Mouse (Mus musculus): ENCODE data around the gene Mettl13.

DNA sequence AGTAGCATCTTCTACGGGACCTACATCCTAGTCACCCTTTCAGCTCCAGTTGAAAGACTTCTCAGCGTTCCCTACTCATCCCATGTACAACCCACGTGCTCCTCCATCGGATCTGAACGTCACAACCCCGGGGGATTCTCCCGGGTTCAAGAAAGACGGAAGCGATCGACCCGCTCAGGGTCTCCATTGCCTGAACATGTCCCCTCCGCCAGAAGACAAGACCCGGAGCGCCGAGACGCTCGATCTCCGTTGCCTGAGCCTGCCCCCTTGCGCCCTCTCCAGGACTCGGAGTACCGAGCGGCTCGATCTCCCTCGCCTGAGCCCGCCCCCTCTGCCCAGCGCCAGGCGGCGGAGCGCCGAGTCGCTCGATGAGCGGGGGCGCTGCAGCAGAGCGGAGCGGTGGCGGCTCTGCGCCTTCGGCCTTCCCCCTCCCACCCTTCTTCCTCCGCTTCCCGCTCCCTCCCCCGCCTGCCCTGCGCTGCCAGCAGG lies 22.0 kb upstream of the Mettl13 start, which contains the start of gene Vamp4:
- TF ChIP-seq POLR2A (IDR thresholded peaks at IDR 0.05; ENCODE audit: insufficient read depth, low read length) (peak; percentile 60), EP300 (IDR thresholded peaks at IDR 0.05; ENCODE audit: insufficient read depth, low read depth, low read length) (0 out of 2 replicates have a peak, but pooled peaks have one; percentile 24), CTCF (IDR thresholded peaks at IDR 0.05; ENCODE audit: low read depth, low read length) (no peak)
